Mouse (Mus musculus) forebrain, embryonic 13.5 days (tissue): ENCODE data around the gene St6gal1. TPM values are rescaled to one million over a fixed set of nuclear protein-coding genes. Genes with fewer than 3 reads are reported as not detected.
"Not testable (repeated sequence)": the region's sequence is repeated elsewhere in the genome, so short reads cannot be mapped to it uniquely, and the experiment has no call there.

ENCODE experiments used
- ATAC-seq: fragments of 200-750 bp; cut with Nextera tagmentation; 2 replicates; pipeline ENCODE4 v1.8.0; 2017
- H3K27ac ChIP-seq: fragments of 300-500 bp; sonication (generic); 2 replicates; pipeline ENCODE4 v1.5.1; 2015; ENCODE audit warnings: inconsistent platforms, mild to moderate bottlenecking, moderate library complexity
- H3K27me3 ChIP-seq: fragments of 300-500 bp; sonication (generic); 2 replicates; pipeline ENCODE4 v1.6.1; 2015; ENCODE audit warnings: mild to moderate bottlenecking, inconsistent platforms
- H3K36me3 ChIP-seq: fragments of 300-500 bp; sonication (generic); 2 replicates; pipeline ENCODE4 v1.6.1; 2015; ENCODE audit warnings: mild to moderate bottlenecking, inconsistent platforms; ENCODE audit not compliant: poor library complexity, severe bottlenecking
- H3K4me1 ChIP-seq: fragments of 300-500 bp; sonication (generic); 2 replicates; pipeline ENCODE4 v1.6.1; 2015; ENCODE audit warnings: inconsistent platforms
- H3K4me2 ChIP-seq: fragments of 300-500 bp; sonication (generic); 2 replicates; pipeline ENCODE4 v1.6.1; 2015; ENCODE audit warnings: inconsistent platforms, mild to moderate bottlenecking, moderate library complexity
- H3K4me3 ChIP-seq: fragments of 300-500 bp; sonication (generic); 2 replicates; pipeline ENCODE4 v1.5.1; 2015; ENCODE audit warnings: mild to moderate bottlenecking, inconsistent platforms
- H3K9ac ChIP-seq: fragments of 300-500 bp; sonication (generic); 2 replicates; pipeline ENCODE4 v1.6.1; 2015; ENCODE audit warnings: mild to moderate bottlenecking, inconsistent platforms
- H3K9me3 ChIP-seq: fragments of 300-500 bp; sonication (generic); replicated peaks from 2 replicates; pipeline ENCODE4 v1.6.1; 2016; ENCODE audit warnings: inconsistent platforms
- WGBS: fragments of 180-500 bp; shearing (Covaris S2); methylation state at CpG from one replicate; pipeline ENCODE4 v1.1.7; 2015; 5-methylcytosine and 5-hydroxymethylcytosine counted together
- polyA plus RNA-seq: library from polyadenylated mRNA; unstranded; fragments of >200 nt; fragmentation: Nextera tagmentation; extraction: Ambion mirVana; gene quantifications from 2 replicates; pipeline ENCODE4 v1.2.1, GENCODE M21; 2015

Gene St6gal1
- 37.8 and 39.5 TPM in 2 replicates for polyA plus RNA-seq

- Histone ChIP-seq H3K9me3 (no peaks in the 10 kb centered on the region), H3K9ac (peak within 1 kb of the TSS; percentile 96), H3K4me2 (peak within 1 kb of the TSS; percentile 71), H3K4me1 (peaks cover 33% of the 10 kb centered on the region), H3K27ac (peak within 1 kb of the TSS; percentile 93), H3K36me3 (no peaks in the 10 kb centered on the region), H3K27me3 (no peaks in the 10 kb centered on the region; the same call in 1 of the 2 replicates), H3K4me3 (peak within 1 kb of the TSS; percentile 73)
- under 1% methylated on average over 20 of the region's 20 CpGs for WGBS
- peak; percentile 71 for ATAC-seq
Observed at GRCm38 (mm10) chr16:23224671-23225068, at the start of gene St6gal1. Gene St6gal1 (plus strand): TSS chr16:23224740.

GRCm38 (mm10) chr16:23174855-23175254 is 49.7 kb upstream of the St6gal1 start:
- H3K4me2 ChIP-seq, result no peak overlapping the region
- no peaks in the 10 kb centered on the region for H3K9me3 ChIP-seq
- H3K36me3 ChIP-seq, result no peaks in the 10 kb centered on the region
- no peak for ATAC-seq
- 91% methylated on average over 5 of the region's 5 CpGs for WGBS
- no peaks in the 10 kb centered on the region for H3K27me3 ChIP-seq
- H3K27ac ChIP-seq, result no peak overlapping the region
- no peak overlapping the region for H3K9ac ChIP-seq
- H3K4me3 ChIP-seq, result no peak overlapping the region
- no peaks in the 10 kb centered on the region for H3K4me1 ChIP-seq

- no peak overlapping the region for H3K27ac ChIP-seq
- H3K9me3 ChIP-seq, result no peaks in the 10 kb centered on the region
- no peaks in the 10 kb centered on the region for H3K36me3 ChIP-seq
- no peaks in the 10 kb centered on the region for H3K27me3 ChIP-seq
- ATAC-seq, result no peak
- H3K9ac ChIP-seq, result no peak overlapping the region
- H3K4me3 ChIP-seq, result no peak overlapping the region
- H3K4me2 ChIP-seq, result no peak overlapping the region
- 73% methylated on average over 3 of the region's 3 CpGs for WGBS
- H3K4me1 ChIP-seq, result no peaks in the 10 kb centered on the region
Observed at GRCm38 (mm10) chr16:23175956-23176355, 48.6 kb upstream of the St6gal1 start.

- 96% methylated on average over 2 of the region's 2 CpGs for WGBS
- no peak for ATAC-seq
- H3K4me1 ChIP-seq, result no peaks in the 10 kb centered on the region
- no peak overlapping the region for H3K27ac ChIP-seq
- H3K9ac ChIP-seq, result no peak overlapping the region
- H3K4me2 ChIP-seq, result no peak overlapping the region
- no peaks in the 10 kb centered on the region for H3K27me3 ChIP-seq
- H3K9me3 ChIP-seq, result no peaks in the 10 kb centered on the region
- H3K4me3 ChIP-seq, result no peak overlapping the region
- H3K36me3 ChIP-seq, result no peaks in the 10 kb centered on the region
Observed at GRCm38 (mm10) chr16:23177856-23178255, 46.7 kb upstream of the St6gal1 start.

GRCm38 (mm10) chr16:23178796-23179195 is 45.7 kb upstream of the St6gal1 start:
- H3K4me1 ChIP-seq, result no peaks in the 10 kb centered on the region
- no peaks in the 10 kb centered on the region for H3K27me3 ChIP-seq
- no peak overlapping the region for H3K4me3 ChIP-seq
- WGBS, result 97% methylated on average over 5 of the region's 5 CpGs
- ATAC-seq, result no peak
- H3K4me2 ChIP-seq, result no peak overlapping the region
- H3K9me3 ChIP-seq, result no peaks in the 10 kb centered on the region
- H3K27ac ChIP-seq, result no peak overlapping the region
- H3K36me3 ChIP-seq, result no peaks in the 10 kb centered on the region
- no peak overlapping the region for H3K9ac ChIP-seq

GRCm38 (mm10) chr16:23179436-23179835 is 45.1 kb upstream of the St6gal1 start:
- 93% methylated on average over 18 of the region's 18 CpGs for WGBS
- not testable (repeated sequence) for H3K36me3 ChIP-seq, H3K27me3 ChIP-seq, H3K9me3 ChIP-seq, H3K27ac ChIP-seq, H3K4me3 ChIP-seq, H3K4me2 ChIP-seq, H3K9ac ChIP-seq, H3K4me1 ChIP-seq, ATAC-seq

- WGBS, result 87% methylated on average over 4 of the region's 4 CpGs
- H3K27ac ChIP-seq, result no peak overlapping the region
- no peaks in the 10 kb centered on the region for H3K9me3 ChIP-seq
- ATAC-seq, result no peak
- no peak overlapping the region for H3K4me3 ChIP-seq
- no peaks in the 10 kb centered on the region for H3K36me3 ChIP-seq
- no peaks in the 10 kb centered on the region for H3K27me3 ChIP-seq
- H3K9ac ChIP-seq, result no peak overlapping the region
- H3K4me1 ChIP-seq, result no peaks in the 10 kb centered on the region
- H3K4me2 ChIP-seq, result no peak overlapping the region
Observed at GRCm38 (mm10) chr16:23181054-23181453, 43.5 kb upstream of the St6gal1 start.

GRCm38 (mm10) chr16:23181487-23181886 is 43.1 kb upstream of the St6gal1 start:
- no peak overlapping the region for H3K27ac ChIP-seq
- H3K9me3 ChIP-seq, result no peaks in the 10 kb centered on the region
- H3K4me3 ChIP-seq, result no peak overlapping the region
- H3K9ac ChIP-seq, result no peak overlapping the region
- 85% methylated on average over 3 of the region's 3 CpGs for WGBS
- H3K27me3 ChIP-seq, result no peaks in the 10 kb centered on the region
- H3K36me3 ChIP-seq, result no peaks in the 10 kb centered on the region
- H3K4me2 ChIP-seq, result no peak overlapping the region
- H3K4me1 ChIP-seq, result no peaks in the 10 kb centered on the region
- no peak for ATAC-seq

- no peaks in the 10 kb centered on the region for H3K4me1 ChIP-seq
- H3K9me3 ChIP-seq, result no peaks in the 10 kb centered on the region
- no peak overlapping the region for H3K4me3 ChIP-seq
- H3K27me3 ChIP-seq, result no peaks in the 10 kb centered on the region
- WGBS, result 86% methylated on average over 1 of the region's 1 CpGs
- ATAC-seq, result no peak
- H3K27ac ChIP-seq, result no peak overlapping the region
- H3K9ac ChIP-seq, result no peak overlapping the region
- H3K36me3 ChIP-seq, result no peaks in the 10 kb centered on the region
- H3K4me2 ChIP-seq, result no peak overlapping the region
Observed at GRCm38 (mm10) chr16:23181942-23182597, 42.5 kb upstream of the St6gal1 start.

- ATAC-seq, result no peak
- no peak overlapping the region for H3K4me2 ChIP-seq
- no peaks in the 10 kb centered on the region for H3K9me3 ChIP-seq
- H3K27me3 ChIP-seq, result no peaks in the 10 kb centered on the region
- H3K9ac ChIP-seq, result no peak overlapping the region
- H3K27ac ChIP-seq, result no peak overlapping the region
- 88% methylated on average over 2 of the region's 2 CpGs for WGBS
- no peaks in the 10 kb centered on the region for H3K4me1 ChIP-seq
- no peak overlapping the region for H3K4me3 ChIP-seq
- no peaks in the 10 kb centered on the region for H3K36me3 ChIP-seq
Observed at GRCm38 (mm10) chr16:23185824-23186223, 38.7 kb upstream of the St6gal1 start.

GRCm38 (mm10) chr16:23186418-23186817 is 38.1 kb upstream of the St6gal1 start:
- 75% methylated on average over 4 of the region's 4 CpGs for WGBS
- Histone ChIP-seq H3K36me3 (no peaks in the 10 kb centered on the region), H3K27ac (no peak overlapping the region), H3K9me3 (no peaks in the 10 kb centered on the region), H3K4me2 (no peak overlapping the region), H3K4me1 (no peaks in the 10 kb centered on the region), H3K9ac (no peak overlapping the region), H3K4me3 (no peak overlapping the region), H3K27me3 (no peaks in the 10 kb centered on the region)
- ATAC-seq, result no peak

- ATAC-seq, result no peak
- Histone ChIP-seq H3K27me3 (no peaks in the 10 kb centered on the region), H3K9me3 (no peaks in the 10 kb centered on the region), H3K4me3 (no peak overlapping the region), H3K36me3 (no peaks in the 10 kb centered on the region), H3K4me2 (no peak overlapping the region), H3K4me1 (no peaks in the 10 kb centered on the region), H3K9ac (no peak overlapping the region), H3K27ac (no peak overlapping the region)
- WGBS, result 85% methylated on average over 7 of the region's 7 CpGs
Observed at GRCm38 (mm10) chr16:23187983-23188382, 36.6 kb upstream of the St6gal1 start.

GRCm38 (mm10) chr16:23189612-23190011 is 34.9 kb upstream of the St6gal1 start:
- Histone ChIP-seq H3K4me3 (no peak overlapping the region), H3K4me2 (no peak overlapping the region), H3K9ac (no peak overlapping the region), H3K4me1 (no peaks in the 10 kb centered on the region), H3K9me3 (no peaks in the 10 kb centered on the region), H3K36me3 (no peaks in the 10 kb centered on the region), H3K27me3 (no peaks in the 10 kb centered on the region), H3K27ac (no peak overlapping the region)
- ATAC-seq, result no peak
- WGBS, result 92% methylated on average over 1 of the region's 1 CpGs
